Mouse (Mus musculus): Measurements from ENCODE around the gene Bpifb1. TPM values are rescaled to one million over a fixed set of nuclear protein-coding genes. Genes with fewer than 3 reads are reported as not detected.

Gene Bpifb1
- polyA plus RNA-seq, 1 experiment: not detected

DNA sequence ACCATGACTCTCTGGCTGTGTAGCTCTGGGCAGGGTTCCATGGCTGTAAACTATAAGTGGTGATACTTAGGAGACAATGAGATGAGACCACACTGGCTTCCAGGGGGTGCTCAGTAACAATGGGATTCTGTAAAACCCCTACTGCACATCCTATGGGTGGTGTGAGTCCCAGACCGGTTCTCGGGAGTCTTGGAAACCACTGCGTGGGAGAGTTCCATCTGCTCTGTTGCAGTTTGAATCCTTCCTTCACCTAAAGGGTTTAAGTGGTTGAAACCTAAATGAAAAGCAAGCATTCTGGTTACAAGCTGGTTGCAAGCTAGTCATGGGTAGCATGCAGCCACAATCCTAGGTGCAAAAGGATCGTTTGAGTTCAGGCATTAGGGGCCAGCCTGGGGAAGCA is 21.3 kb downstream of the Bpifb1 start:
- DNase-seq: no peak
- Histone ChIP-seq H3K4me1 (ENCODE audit: control insufficient read depth, insufficient read depth, low read length) (no peaks in the 10 kb centered on the region), H3K27me3 (ENCODE audit: control insufficient read depth, insufficient read depth, low read length) (no peaks in the 10 kb centered on the region), H3K27ac (ENCODE audit: insufficient read depth, low read length) (no peak overlapping the region), H3K4me3 (replicated peaks; ENCODE audit: insufficient read depth, low read depth, low read length) (no peak overlapping the region)
- 74% methylated on average over 4 of the region's 4 CpGs for WGBS
- TF ChIP-seq POLR2A (IDR thresholded peaks at IDR 0.05; ENCODE audit: borderline replicate concordance, insufficient read depth, low read length) (no peak), CTCF (IDR thresholded peaks at IDR 0.05; ENCODE audit: borderline replicate concordance, insufficient read depth, low read depth, low read length) (no peak)

DNA sequence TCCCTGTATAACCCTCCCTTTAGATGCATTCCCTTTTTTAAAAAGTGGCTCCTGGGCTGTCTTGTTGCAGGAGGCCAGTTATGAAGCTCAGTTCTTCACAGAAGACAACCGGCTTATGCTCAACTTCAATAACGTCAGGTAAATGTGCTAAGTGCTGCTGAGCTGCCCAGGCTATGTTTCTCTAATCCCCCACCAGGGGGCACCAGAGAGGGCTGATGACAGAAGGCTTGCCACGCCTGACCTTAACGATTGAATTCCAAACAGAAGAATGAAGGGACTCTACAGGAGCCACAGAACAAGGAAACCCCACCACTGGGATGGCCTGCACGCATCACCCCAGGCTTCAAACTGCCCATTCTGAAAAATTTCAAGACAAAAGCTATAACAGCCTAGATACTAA is 24.6 kb downstream of the Bpifb1 start:
- DNase-seq: peak; percentile 52 to 61
- Histone ChIP-seq H3K27me3 (ENCODE audit: control insufficient read depth, insufficient read depth, low read length) (no peaks in the 10 kb centered on the region), H3K4me3 (replicated peaks; ENCODE audit: insufficient read depth, low read depth, low read length) (no peak overlapping the region), H3K4me1 (ENCODE audit: control insufficient read depth, insufficient read depth, low read length) (no peaks in the 10 kb centered on the region), H3K27ac (ENCODE audit: insufficient read depth, low read length) (no peak overlapping the region)
- no peak for TF ChIP-seq POLR2A (IDR thresholded peaks at IDR 0.05; ENCODE audit: borderline replicate concordance, insufficient read depth, low read length)
- peak; percentile 80 for TF ChIP-seq CTCF (IDR thresholded peaks at IDR 0.05; ENCODE audit: borderline replicate concordance, insufficient read depth, low read depth, low read length)
- 10% methylated on average over 5 of the region's 5 CpGs for WGBS

DNA sequence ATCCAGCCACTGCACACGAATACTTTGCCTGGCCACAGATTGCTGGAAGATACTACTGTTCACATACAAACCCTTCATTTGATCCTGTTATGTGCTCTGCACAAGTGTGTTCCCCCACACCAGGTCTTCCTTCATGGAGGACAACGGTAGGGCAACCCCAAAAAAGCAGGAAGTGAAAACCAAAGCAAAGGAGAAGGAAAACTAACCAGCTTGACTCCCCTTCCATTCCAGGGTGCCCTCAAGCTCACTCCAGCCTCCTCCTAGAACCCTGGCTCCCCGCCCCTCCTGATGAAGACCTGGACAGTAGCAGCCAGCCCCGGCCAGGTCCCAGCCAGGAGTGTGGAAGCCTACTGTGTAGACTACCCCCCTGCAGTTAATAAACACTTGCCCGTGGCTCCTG is 29.3 kb downstream of the Bpifb1 start:
- TF ChIP-seq POLR2A (IDR thresholded peaks at IDR 0.05; ENCODE audit: borderline replicate concordance, insufficient read depth, low read length) (no peak), CTCF (IDR thresholded peaks at IDR 0.05; ENCODE audit: borderline replicate concordance, insufficient read depth, low read depth, low read length) (no peak)
- Histone ChIP-seq H3K27me3 (ENCODE audit: control insufficient read depth, insufficient read depth, low read length) (no peaks in the 10 kb centered on the region), H3K27ac (ENCODE audit: insufficient read depth, low read length) (no peak overlapping the region), H3K4me1 (ENCODE audit: control insufficient read depth, insufficient read depth, low read length) (no peaks in the 10 kb centered on the region), H3K4me3 (replicated peaks; ENCODE audit: insufficient read depth, low read depth, low read length) (no peak overlapping the region)
- DNase-seq: no peak
- WGBS: 86% methylated on average over 5 of the region's 5 CpGs

DNA sequence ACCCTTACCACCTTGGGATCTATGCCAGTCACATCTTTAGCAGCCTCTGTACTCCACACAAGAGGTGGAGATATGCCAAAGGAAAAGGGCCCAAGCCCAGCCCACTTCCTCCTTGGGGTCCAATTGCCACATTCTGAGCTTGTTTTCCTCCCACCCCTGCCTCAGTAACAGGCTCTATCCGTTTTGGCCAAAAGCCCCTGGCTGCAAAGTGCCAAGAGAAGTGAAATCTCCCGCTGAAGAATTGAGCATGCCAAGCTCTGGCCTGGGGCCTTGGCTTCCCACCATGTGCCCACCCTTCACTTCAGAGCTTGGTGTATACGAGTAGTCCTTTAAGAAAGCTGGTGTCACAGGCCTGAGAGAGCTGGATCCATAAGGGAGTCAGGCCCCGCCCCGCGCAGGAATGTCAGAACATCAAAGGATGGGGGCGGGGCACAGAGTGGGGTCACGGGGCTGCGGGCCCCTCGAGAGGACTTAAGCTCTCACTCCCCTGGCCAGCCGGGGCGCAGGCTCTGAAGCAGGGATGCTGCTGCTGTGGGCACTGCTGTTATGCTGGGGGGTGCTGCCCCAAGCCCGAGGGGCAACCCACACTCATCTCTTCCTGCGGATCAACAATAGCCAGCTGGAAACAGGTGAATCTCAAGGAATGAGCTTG is 32.8 kb downstream of the Bpifb1 start, which contains the start of gene Bpifb5:
TSS of gene Bpifb5 (plus strand) at position 478 of the 652 bp plus-strand sequence.
- Histone ChIP-seq H3K27ac (ENCODE audit: insufficient read depth, low read length) (no peak within 1 kb of the TSS), H3K4me1 (ENCODE audit: control insufficient read depth, insufficient read depth, low read length) (peaks cover 20% of the 10 kb centered on the region), H3K4me3 (replicated peaks; ENCODE audit: insufficient read depth, low read depth, low read length) (no peak within 1 kb of the TSS), H3K27me3 (ENCODE audit: control insufficient read depth, insufficient read depth, low read length) (no peaks in the 10 kb centered on the region)
- 17% methylated on average over 14 of the region's 14 CpGs for WGBS
- TF ChIP-seq POLR2A (IDR thresholded peaks at IDR 0.05; ENCODE audit: borderline replicate concordance, insufficient read depth, low read length): no peak
- TF ChIP-seq CTCF (IDR thresholded peaks at IDR 0.05; ENCODE audit: borderline replicate concordance, insufficient read depth, low read depth, low read length): no peak
- DNase-seq: no peak

DNA sequence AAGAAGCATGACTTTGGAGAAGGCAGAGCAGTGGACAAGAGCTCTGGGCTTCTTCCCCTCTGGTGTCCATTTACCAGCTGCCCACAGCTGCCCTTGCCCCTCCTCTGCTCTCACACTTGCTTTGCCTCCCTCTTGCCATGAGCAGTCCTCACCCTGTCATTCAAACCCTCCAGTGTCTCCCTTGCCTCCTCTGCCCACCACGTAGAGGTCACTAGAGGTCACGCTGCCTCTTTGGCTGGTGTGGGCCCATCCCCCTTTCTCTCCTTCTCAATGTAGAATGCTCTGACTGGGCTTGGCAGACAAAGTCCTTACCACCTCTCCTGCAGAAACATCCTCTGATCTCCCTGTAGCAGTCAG is 33.3 kb downstream of the Bpifb1 start:
- Histone ChIP-seq H3K27ac (ENCODE audit: insufficient read depth, low read length) (no peak overlapping the region), H3K4me1 (ENCODE audit: control insufficient read depth, insufficient read depth, low read length) (peaks cover 20% of the 10 kb centered on the region), H3K27me3 (ENCODE audit: control insufficient read depth, insufficient read depth, low read length) (no peaks in the 10 kb centered on the region), H3K4me3 (replicated peaks; ENCODE audit: insufficient read depth, low read depth, low read length) (no peak overlapping the region)
- WGBS: 55% methylated on average over 2 of the region's 2 CpGs
- no peak for DNase-seq
- no peak for TF ChIP-seq CTCF (IDR thresholded peaks at IDR 0.05; ENCODE audit: borderline replicate concordance, insufficient read depth, low read depth, low read length)
- TF ChIP-seq POLR2A (IDR thresholded peaks at IDR 0.05; ENCODE audit: borderline replicate concordance, insufficient read depth, low read length): no peak

DNA sequence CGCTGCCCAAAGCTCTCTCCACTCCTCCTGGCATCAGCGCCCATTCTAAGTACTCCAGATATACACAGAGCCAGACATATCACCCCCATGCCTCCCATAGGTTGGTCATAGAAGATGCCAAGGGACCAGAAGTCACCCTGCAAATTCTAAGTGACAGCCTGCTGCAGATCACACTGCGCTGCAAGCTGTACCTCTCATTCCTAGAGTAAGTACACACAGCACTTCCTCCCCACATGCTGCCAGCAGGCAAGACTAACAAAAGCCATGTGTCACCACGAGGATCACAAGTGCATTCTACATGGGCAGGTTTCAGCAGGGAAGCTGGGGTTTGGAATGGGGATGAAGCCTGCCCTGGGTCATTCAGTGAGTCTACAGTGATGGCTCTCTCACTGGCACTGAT is 36.4 kb downstream of the Bpifb1 start:
- no peak overlapping the region for H3K4me3 ChIP-seq (replicated peaks; ENCODE audit: insufficient read depth, low read depth, low read length)
- WGBS: 36% methylated on average over 4 of the region's 4 CpGs
- TF ChIP-seq POLR2A (IDR thresholded peaks at IDR 0.05; ENCODE audit: borderline replicate concordance, insufficient read depth, low read length) (no peak), CTCF (IDR thresholded peaks at IDR 0.05; ENCODE audit: borderline replicate concordance, insufficient read depth, low read depth, low read length) (no peak)
- no peak overlapping the region for H3K27ac ChIP-seq (ENCODE audit: insufficient read depth, low read length)
- H3K27me3 ChIP-seq (ENCODE audit: control insufficient read depth, insufficient read depth, low read length): no peaks in the 10 kb centered on the region
- H3K4me1 ChIP-seq (ENCODE audit: control insufficient read depth, insufficient read depth, low read length): peaks cover 20% of the 10 kb centered on the region
- DNase-seq: peak in 1 of 2 experiments; percentile 45

DNA sequence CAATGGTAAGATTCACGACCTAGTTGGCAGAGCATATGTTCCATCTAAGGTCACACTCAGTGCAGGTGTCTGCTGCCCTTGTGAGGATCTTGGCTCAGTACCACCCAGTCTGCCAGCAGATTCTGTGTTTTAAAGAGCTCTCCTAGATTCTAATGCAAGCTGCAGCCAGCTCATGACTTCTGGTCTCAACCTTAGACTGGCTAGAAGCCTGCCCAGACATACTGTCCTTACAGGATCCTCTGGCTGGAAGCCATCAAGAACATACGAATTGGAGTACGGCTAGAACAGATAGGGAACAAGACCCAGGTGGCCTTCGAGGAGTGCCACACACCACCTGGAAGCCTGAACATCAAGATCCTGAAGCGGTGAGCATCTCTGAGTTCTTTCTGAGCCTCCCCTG is 37.2 kb downstream of the Bpifb1 start:
- WGBS: 18% methylated on average over 5 of the region's 5 CpGs

DNA sequence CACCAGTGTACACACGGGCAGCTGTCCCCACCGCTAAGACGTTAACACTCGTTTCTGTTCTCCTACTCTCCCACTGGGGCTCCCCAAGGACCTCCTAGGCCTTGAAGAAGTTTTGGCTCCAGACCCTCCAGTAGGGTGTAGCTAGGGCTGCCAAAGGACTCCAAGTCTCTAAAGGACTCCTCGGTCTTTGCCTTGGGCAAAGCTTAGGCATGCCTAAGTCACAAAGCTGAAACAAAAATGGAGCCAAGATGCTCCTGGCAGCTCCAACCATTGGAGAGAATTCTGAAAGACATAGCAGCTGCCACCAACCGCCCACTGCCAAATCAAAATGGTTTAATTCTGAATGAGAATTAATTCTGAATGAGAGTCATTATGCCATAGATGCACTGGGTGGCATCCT is 42.8 kb downstream of the Bpifb1 start:
- DNase-seq: peak; percentile 28 to 48
- no peak overlapping the region for H3K4me3 ChIP-seq (replicated peaks; ENCODE audit: insufficient read depth, low read depth, low read length)
- 6% methylated on average over 6 of the region's 6 CpGs for WGBS
- no peaks in the 10 kb centered on the region for H3K27me3 ChIP-seq (ENCODE audit: control insufficient read depth, insufficient read depth, low read length)
- H3K4me1 ChIP-seq (ENCODE audit: control insufficient read depth, insufficient read depth, low read length): peaks cover 4% of the 10 kb centered on the region
- no peak for TF ChIP-seq POLR2A (IDR thresholded peaks at IDR 0.05; ENCODE audit: borderline replicate concordance, insufficient read depth, low read length)
- TF ChIP-seq CTCF (IDR thresholded peaks at IDR 0.05; ENCODE audit: borderline replicate concordance, insufficient read depth, low read depth, low read length): no peak
- no peak overlapping the region for H3K27ac ChIP-seq (ENCODE audit: insufficient read depth, low read length)

More for the DNA sequence above, 37.2 kb downstream of the Bpifb1 start:
- peak in 1 of 2 experiments; percentile 40 for DNase-seq
- TF ChIP-seq POLR2A (IDR thresholded peaks at IDR 0.05; ENCODE audit: borderline replicate concordance, insufficient read depth, low read length): no peak
- no peak for TF ChIP-seq CTCF (IDR thresholded peaks at IDR 0.05; ENCODE audit: borderline replicate concordance, insufficient read depth, low read depth, low read length)
- H3K27me3 ChIP-seq (ENCODE audit: control insufficient read depth, insufficient read depth, low read length): no peaks in the 10 kb centered on the region
- H3K4me1 ChIP-seq (ENCODE audit: control insufficient read depth, insufficient read depth, low read length): peaks cover 20% of the 10 kb centered on the region
- H3K27ac ChIP-seq (ENCODE audit: insufficient read depth, low read length): no peak overlapping the region
- no peak overlapping the region for H3K4me3 ChIP-seq (replicated peaks; ENCODE audit: insufficient read depth, low read depth, low read length)

All from cerebellum, adult 2 months (tissue).